Mouse (Mus musculus) retina, embryonic 14.5 days (tissue): ENCODE measurements around the gene Slc46a3.

Source experiments
- DNase-seq: peaks from one replicate; pipeline ENCODE4 v3.0.0-alpha.2; 2015; ENCODE audit warnings: low spot score

Slc46a3 gene

GRCm38 (mm10) chr5:147845319-147845718, 49.3 kb downstream of the Slc46a3 start:
- no peak for DNase-seq

GRCm38 (mm10) chr5:147843340-147843739, 51.3 kb downstream of the Slc46a3 start:
- DNase-seq, result no peak

DNA sequence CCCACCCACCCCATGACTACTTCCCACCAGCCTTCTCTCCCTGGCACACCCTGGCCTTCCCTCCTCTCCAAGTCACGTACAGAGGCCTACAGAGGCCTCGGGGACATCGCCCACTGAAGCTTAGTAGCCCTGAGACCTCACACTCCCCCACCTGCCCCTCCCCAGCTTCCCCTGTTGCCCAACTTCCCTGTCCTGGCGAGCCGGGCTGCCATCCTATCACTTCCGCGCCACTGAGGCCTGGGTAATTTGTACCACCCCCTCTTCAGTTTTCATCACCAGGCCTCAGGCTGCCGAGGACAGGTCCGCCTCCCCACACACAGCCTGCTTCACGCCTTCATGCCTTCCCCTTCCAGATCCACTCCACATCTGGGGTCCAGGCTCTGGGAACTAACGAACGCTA, 55.2 kb downstream of the Slc46a3 start:
- DNase-seq, result no peak

DNA sequence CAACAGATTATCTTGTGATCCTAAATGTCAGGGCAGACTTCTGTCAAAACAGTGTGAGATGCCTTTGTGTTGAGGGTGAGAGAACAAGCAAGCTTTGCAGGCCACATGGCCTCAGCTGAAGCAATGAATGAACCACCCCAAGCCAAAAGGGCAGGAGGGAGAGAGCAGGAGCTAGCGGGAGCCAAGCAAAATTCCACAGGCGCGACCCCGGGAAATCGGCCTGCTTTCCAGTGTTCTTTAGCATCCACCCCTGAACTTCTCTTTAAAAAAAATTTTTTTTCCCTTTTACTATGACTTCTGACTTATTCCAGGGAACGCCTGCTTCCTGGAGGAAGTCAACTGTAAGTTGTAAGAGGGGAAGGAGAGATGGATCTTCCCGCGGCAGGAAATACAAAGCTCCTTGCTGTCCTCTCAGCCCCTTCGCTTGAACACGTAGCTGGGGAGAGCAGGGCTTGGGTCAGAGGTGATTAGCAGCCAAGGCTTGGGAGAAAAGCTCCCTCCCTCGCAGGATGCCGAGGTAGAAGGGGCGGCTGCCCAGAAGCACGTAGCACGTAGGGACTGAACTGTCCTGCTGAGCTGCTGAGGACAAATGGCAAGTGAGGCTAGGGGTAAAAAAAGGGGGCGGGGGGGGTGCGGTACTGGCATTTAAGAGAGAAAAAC, 59.6 kb downstream of the Slc46a3 start:
- DNase-seq, result peak; percentile 25

- DNase-seq, result no peak
Measured at GRCm38 (mm10) chr5:147832842-147833241, 61.8 kb downstream of the Slc46a3 start.

- no peak for DNase-seq
Measured at GRCm38 (mm10) chr5:147828846-147829245, 65.8 kb downstream of the Slc46a3 start.
